Mouse (Mus musculus) MEL (cell line): ENCODE data around the gene Cxcl17.

Source experiments
- CTCF ChIP-seq, 3 experiments: IDR thresholded peaks in 2 of 3; conservative IDR thresholded peaks in 1 of 3; 2 replicates each; pipeline ENCODE4 v1.5.1; 2011 to 2012; ENCODE audit warnings: low read length in 3 of 3, low read depth in 2 of 3, mild to moderate bottlenecking in 2 of 3, improper control_type of control experiment in 1 of 3, inconsistent platforms in 1 of 3, mixed read lengths in 1 of 3, moderate library complexity in 1 of 3; ENCODE audit not compliant: control insufficient read depth in 1 of 3, insufficient read depth in 1 of 3, poor library complexity in 1 of 3, severe bottlenecking in 1 of 3
- MXI1 ChIP-seq: IDR thresholded peaks from 2 replicates; pipeline ENCODE4 v1.6.1; 2011; ENCODE audit warnings: mild to moderate bottlenecking, low read depth, low read length, improper control_type of control experiment

DNA sequence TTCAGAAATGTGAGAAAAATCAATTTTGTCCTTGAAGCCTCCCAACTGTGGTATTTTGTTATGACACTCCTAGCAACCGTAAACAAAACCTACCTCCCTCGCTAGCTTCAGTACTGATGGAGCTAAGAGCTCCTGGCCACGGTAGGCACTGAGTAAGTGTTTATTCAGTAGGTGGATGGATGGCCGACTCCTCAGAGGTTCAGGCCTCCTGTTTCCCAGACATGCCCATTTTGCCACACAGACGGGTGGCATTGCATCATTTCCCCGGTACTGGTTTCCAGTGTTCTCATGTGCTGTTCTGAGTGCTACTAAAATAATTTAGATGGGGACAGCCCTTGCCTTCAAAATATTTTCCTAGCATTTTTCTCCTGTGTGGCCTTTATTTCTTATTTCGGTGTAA lies 6.2 kb downstream of the Cxcl17 start:
- TF ChIP-seq CTCF (IDR thresholded peaks at IDR 0.05 in 2 of 3, conservative IDR thresholded peaks at IDR 0.05 in 1 of 3; ENCODE audit: control insufficient read depth in 1 of 3, insufficient read depth in 1 of 3, low read depth in 2 of 3, low read length in 3 of 3, poor library complexity in 1 of 3, severe bottlenecking in 1 of 3) (no peak), MXI1 (no peak)
